ENCODE assay signal across 8 mouse cellular contexts in genomic region chr8:119887130-119887529, GRCm38 (mm10). TPM values are rescaled to one million over a fixed set of nuclear protein-coding genes. Genes with fewer than 3 reads are reported as not detected.
DNase-seq lines count a peak whose midpoint lies in the region; ATAC-seq lines count a peak whose summit lies in the region.

No protein-coding gene starts in this region.

- no peaks in the 10 kb centered on the region for H3K36me3 ChIP-seq in liver, embryonic 12.5 days

- H3K27ac ChIP-seq in liver, embryonic 12.5 days = no peak overlapping the region

- H3K9me3 ChIP-seq in liver, embryonic 12.5 days (replicated peaks) = no peaks in the 10 kb centered on the region

- no peak overlapping the region for H3K4me3 ChIP-seq in liver, embryonic 12.5 days

- H3K4me2 ChIP-seq in liver, embryonic 12.5 days = no peak overlapping the region

- WGBS in liver, embryonic 12.5 days (ENCODE audit: insufficient replicate concordance) = 91% methylated on average over 3 of the region's 3 CpGs

- no peak for ATAC-seq in liver, embryonic 12.5 days
- ATAC-seq in activated CD4-positive, CD25-positive, alpha-beta regulatory T cell, adult 4 months = no peak

- no peak overlapping the region for H3K9ac ChIP-seq in liver, embryonic 12.5 days

- H3K27me3 ChIP-seq in liver, embryonic 12.5 days (replicated peaks) = peaks cover 5% of the 10 kb centered on the region; the same call in 1 of the 2 replicates

- peak; percentile 68 for DNase-seq in embryo, embryonic 10 days (ENCODE audit: low spot score)
- no peak for DNase-seq in embryo, embryonic 11 days
- peak; percentile 66 for DNase-seq in liver
- peak; percentile 63 for DNase-seq in R1 (ENCODE audit: low read depth, low spot score)
- DNase-seq in heart, postnatal 4 days = peak; percentile 56
- DNase-seq in mesoderm, embryonic 11.5 days (ENCODE audit: low read depth, low spot score) = peak; percentile 49

- H3K4me1 ChIP-seq in liver, embryonic 12.5 days = peaks cover 17% of the 10 kb centered on the region; the same call in 1 of the 2 replicates

RNA-seq across cellular contexts. Expression of gene Usp10, which starts 23.0 kb away (rescaled TPM):
- polyA plus RNA-seq in liver, embryonic 12.5 days (2016; fragmentation: Nextera tagmentation; extraction: Ambion mirVana) = 124 and 136 TPM in 2 replicates
- 10 to 100 TPM; 80.8 to 86.6 TPM for total RNA-seq in heart, postnatal 4 days (2021)
- 10 to 100 TPM; 41.6 to 48.6 TPM for polyA plus RNA-seq in activated CD4-positive, CD25-positive, alpha-beta regulatory T cell, adult 4 months (2017; shearing (Covaris generic))

RNA-seq across cellular contexts. Expression of gene Gm20388, which starts 23.5 kb away (rescaled TPM):
- polyA plus RNA-seq in liver, embryonic 12.5 days (2016; fragmentation: Nextera tagmentation; extraction: Ambion mirVana) = not detected in 2 replicates
- total RNA-seq in heart, postnatal 4 days (2021) = 1 to 10 TPM in 1 of 2 experiments, not detected in 1; 5.8 TPM
- polyA plus RNA-seq in activated CD4-positive, CD25-positive, alpha-beta regulatory T cell, adult 4 months (2017; shearing (Covaris generic)) = 10 to 100 TPM in 1 of 2 experiments, 1 to 10 TPM in 1; 9.9 to 12.3 TPM

RNA-seq across cellular contexts. Expression of gene Klhl36, which starts 25.1 kb away (rescaled TPM):
- 7.0 and 7.7 TPM in 2 replicates for polyA plus RNA-seq in liver, embryonic 12.5 days (2016; fragmentation: Nextera tagmentation; extraction: Ambion mirVana)
- 1 to 10 TPM; 4.7 to 4.8 TPM for total RNA-seq in heart, postnatal 4 days (2021)
- 1 to 10 TPM; 5.6 to 8.1 TPM for polyA plus RNA-seq in activated CD4-positive, CD25-positive, alpha-beta regulatory T cell, adult 4 months (2017; shearing (Covaris generic))

RNA-seq across cellular contexts. Expression of gene Cotl1, which starts 46.8 kb away (rescaled TPM):
- polyA plus RNA-seq in liver, embryonic 12.5 days (2016; fragmentation: Nextera tagmentation; extraction: Ambion mirVana) = 46.5 and 49.5 TPM in 2 replicates
- total RNA-seq in heart, postnatal 4 days (2021) = 10 to 100 TPM; 51.5 to 56.0 TPM
- polyA plus RNA-seq in activated CD4-positive, CD25-positive, alpha-beta regulatory T cell, adult 4 months (2017; shearing (Covaris generic)) = 100 to 1,000 TPM; 219 to 262 TPM

Comparison
In these comparisons a context has a peak if more than half of its experiments do, and no peak if none do; other contexts are left out.
1. RNA of gene Gm20388, which starts 23.5 kb away (polyA plus RNA-seq): 9.9 to 12.3 TPM in activated CD4-positive, CD25-positive, alpha-beta regulatory T cell, adult 4 months; not detected in liver, embryonic 12.5 days; every median in the first group is over 10 times any median in the second.